Mouse (Mus musculus) kidney, embryonic 16.5 days (tissue): ENCODE data around the gene Olfr215. TPM values are rescaled to one million over a fixed set of nuclear protein-coding genes. Genes with fewer than 3 reads are reported as not detected.
"Not testable (repeated sequence)": the region's sequence is repeated elsewhere in the genome, so short reads cannot be mapped to it uniquely, and the experiment has no call there.

Experiments used
- ATAC-seq: fragments of 200-750 bp; cut with Nextera tagmentation; 2 replicates; pipeline ENCODE4 v1.8.0; 2017; ENCODE audit warnings: moderate TSS enrichment; ENCODE audit not compliant: low FRiP score, low TSS enrichment
- H3K27ac ChIP-seq: fragments of 300-500 bp; sonication (generic); 2 replicates; pipeline ENCODE4 v1.5.1; 2014; ENCODE audit warnings: low read length
- H3K27me3 ChIP-seq: fragments of 300-500 bp; sonication (generic); 2 replicates; pipeline ENCODE4 v1.6.1; 2014; ENCODE audit warnings: low read length, control low read depth, mixed read lengths; ENCODE audit not compliant: insufficient read depth
- H3K36me3 ChIP-seq: fragments of 300-500 bp; sonication (generic); 2 replicates; pipeline ENCODE4 v1.6.1; 2014; ENCODE audit warnings: low read length, control low read depth, mixed read lengths; ENCODE audit not compliant: insufficient read depth
- H3K4me1 ChIP-seq: fragments of 300-500 bp; sonication (generic); 2 replicates; pipeline ENCODE4 v1.6.1; 2014; ENCODE audit warnings: low read length, control low read depth, mixed read lengths; ENCODE audit not compliant: insufficient read depth
- H3K4me2 ChIP-seq: fragments of 300-500 bp; sonication (generic); replicated peaks from 2 replicates; pipeline ENCODE4 v1.6.1; 2014; ENCODE audit warnings: low read depth, low read length
- H3K4me3 ChIP-seq: fragments of 300-500 bp; sonication (generic); 2 replicates; pipeline ENCODE4 v1.5.1; 2014; ENCODE audit warnings: mild to moderate bottlenecking, low read length
- H3K9ac ChIP-seq: fragments of 300-500 bp; sonication (generic); replicated peaks from 2 replicates; pipeline ENCODE4 v1.6.1; 2014; ENCODE audit warnings: low read length
- H3K9me3 ChIP-seq: fragments of 300-500 bp; sonication (generic); 2 replicates; pipeline ENCODE4 v1.6.1; 2016; ENCODE audit warnings: low read length, control low read depth
- WGBS: fragments of 180-500 bp; shearing (Covaris S2); extraction: QIAGEN DNeasy Blood & Tissue Kit; methylation state at CpG from one replicate; pipeline ENCODE4 v1.1.7; 2014; 5-methylcytosine and 5-hydroxymethylcytosine counted together
- polyA plus RNA-seq: library from polyadenylated mRNA; unstranded; fragments of >200 nt; fragmentation: Nextera tagmentation; extraction: Ambion mirVana; gene quantifications from 2 replicates; pipeline ENCODE4 v1.2.1, GENCODE M21; 2015

The Olfr215 gene
- polyA plus RNA-seq, 1 experiment from 2014 or later, result not detected

- not testable (repeated sequence) for H3K9ac ChIP-seq, H3K4me1 ChIP-seq, H3K4me2 ChIP-seq, H3K4me3 ChIP-seq, H3K27me3 ChIP-seq, ATAC-seq, H3K27ac ChIP-seq, H3K9me3 ChIP-seq, H3K36me3 ChIP-seq
Measured at GRCm38 (mm10) chr6:116600969-116601368, 17.0 kb upstream of the Olfr215 start.

- Histone ChIP-seq H3K4me2 (no peak overlapping the region), H3K9ac (no peak overlapping the region), H3K27me3 (no peaks in the 10 kb centered on the region), H3K9me3 (no peaks in the 10 kb centered on the region), H3K4me3 (no peak overlapping the region), H3K27ac (no peak overlapping the region), H3K4me1 (no peaks in the 10 kb centered on the region), H3K36me3 (no peaks in the 10 kb centered on the region)
- no peak for ATAC-seq
- 31% methylated on average over 3 of the region's 3 CpGs for WGBS
Measured at GRCm38 (mm10) chr6:116569834-116570233, 14.2 kb downstream of the Olfr215 start.

- Histone ChIP-seq H3K4me2 (no peak overlapping the region), H3K4me1 (no peaks in the 10 kb centered on the region), H3K9ac (no peak overlapping the region), H3K27ac (0 out of 2 replicates have a peak overlapping the region, but pooled peaks have one; percentile 29), H3K9me3 (no peaks in the 10 kb centered on the region), H3K36me3 (no peaks in the 10 kb centered on the region), H3K4me3 (no peak overlapping the region), H3K27me3 (no peaks in the 10 kb centered on the region)
- 46% methylated on average over 3 of the region's 3 CpGs for WGBS
- ATAC-seq, result peak; percentile 81
Measured at GRCm38 (mm10) chr6:116554952-116555351, 29.0 kb downstream of the Olfr215 start.

GRCm38 (mm10) chr6:116553935-116554334 is 30.1 kb downstream of the Olfr215 start, which contains the start of gene Olfr214:
Gene Olfr214 (plus strand): TSS chr6:116554235.
- no peaks in the 10 kb centered on the region for H3K4me1 ChIP-seq
- H3K36me3 ChIP-seq, result no peaks in the 10 kb centered on the region
- H3K9ac ChIP-seq, result no peak within 1 kb of the TSS
- no peak within 1 kb of the TSS for H3K4me2 ChIP-seq
- H3K27me3 ChIP-seq, result no peaks in the 10 kb centered on the region
- H3K27ac ChIP-seq, result no peak within 1 kb of the TSS
- no peak for ATAC-seq
- no peak within 1 kb of the TSS for H3K4me3 ChIP-seq
- H3K9me3 ChIP-seq, result no peaks in the 10 kb centered on the region
- 61% methylated on average over 1 of the region's 1 CpGs for WGBS

- not testable (repeated sequence) for H3K9me3 ChIP-seq, H3K4me2 ChIP-seq, ATAC-seq, H3K27ac ChIP-seq, H3K4me1 ChIP-seq, H3K9ac ChIP-seq, H3K27me3 ChIP-seq, H3K4me3 ChIP-seq, H3K36me3 ChIP-seq
- 96% methylated on average over 11 of the region's 11 CpGs for WGBS
Measured at GRCm38 (mm10) chr6:116550841-116551240, 33.2 kb downstream of the Olfr215 start, which contains the start of gene Gm5580. Gene Gm5580 (plus strand): TSS chr6:116551141.

- Histone ChIP-seq H3K4me3 (no peak overlapping the region), H3K36me3 (no peaks in the 10 kb centered on the region), H3K4me1 (no peaks in the 10 kb centered on the region), H3K4me2 (no peak overlapping the region), H3K27ac (no peak overlapping the region), H3K27me3 (no peaks in the 10 kb centered on the region), H3K9ac (no peak overlapping the region), H3K9me3 (no peaks in the 10 kb centered on the region)
- 82% methylated on average over 2 of the region's 2 CpGs for WGBS
- no peak for ATAC-seq
Measured at GRCm38 (mm10) chr6:116542500-116542899, 41.5 kb downstream of the Olfr215 start.

- H3K4me1 ChIP-seq, result no peaks in the 10 kb centered on the region
- no peak within 1 kb of the TSS for H3K27ac ChIP-seq
- ATAC-seq, result no peak
- H3K9ac ChIP-seq, result no peak within 1 kb of the TSS
- H3K27me3 ChIP-seq, result no peaks in the 10 kb centered on the region
- H3K4me2 ChIP-seq, result no peak within 1 kb of the TSS
- H3K4me3 ChIP-seq, result no peak within 1 kb of the TSS
- WGBS, result 87% methylated on average over 1 of the region's 1 CpGs
- H3K9me3 ChIP-seq, result no peaks in the 10 kb centered on the region
- H3K36me3 ChIP-seq, result no peaks in the 10 kb centered on the region
Measured at GRCm38 (mm10) chr6:116538156-116538555, 45.8 kb downstream of the Olfr215 start, which contains the start of gene Olfr213. Gene Olfr213 (plus strand): TSS chr6:116538456.

Other genes starting within 250 kb of the Olfr215 start
- 40.9 and 42.9 TPM in 2 replicates for gene March8, start 246.2 kb downstream of the Olfr215 start, polyA plus RNA-seq
- gene Alox5, start 123.0 kb downstream of the Olfr215 start, polyA plus RNA-seq, result 0.63 and 0.89 TPM in 2 replicates
- gene Olfr211, start 95.1 kb downstream of the Olfr215 start, polyA plus RNA-seq, result not detected in 2 replicates
- gene Olfr212, start 77.7 kb downstream of the Olfr215 start, polyA plus RNA-seq, result not detected in 2 replicates
- not detected in 2 replicates for gene Olfr213, start 45.7 kb downstream of the Olfr215 start, polyA plus RNA-seq
- gene Gm5580, start 33.1 kb downstream of the Olfr215 start, polyA plus RNA-seq, result 0.51 and 1.7 TPM in 2 replicates
- not detected in 2 replicates for gene Olfr214, start 30.0 kb downstream of the Olfr215 start, polyA plus RNA-seq
- gene Zfp422, start 44.8 kb upstream of the Olfr215 start, polyA plus RNA-seq, result 192 TPM in 2 replicates
- 33.1 and 38.5 TPM in 2 replicates for gene Depp1, start 66.4 kb upstream of the Olfr215 start, polyA plus RNA-seq
- gene Rassf4, start 89.8 kb upstream of the Olfr215 start, polyA plus RNA-seq, result 6.1 and 6.3 TPM in 2 replicates
- 11.8 and 12.4 TPM in 2 replicates for gene Tmem72, start 132.7 kb upstream of the Olfr215 start, polyA plus RNA-seq